Mouse (Mus musculus) adrenal gland, postnatal 25 days (tissue): ENCODE measurements at regions not wholly inside any gene's neighbourhood (a gene's known extent, or its start where the extent isn't known, plus 50 kb on each side); places are given as distances from the start of the nearest gene placed in this dataset.

ENCODE experiments used
- DNase-seq: peaks from one replicate; pipeline ENCODE4 v3.0.0; 2021; ENCODE audit warnings: mixed read lengths

GRCm38 (mm10) chr7:113117599-113117998, 89.7 kb upstream of the Arntl start:
- no peak for DNase-seq

- peak; percentile 42 for DNase-seq
Observed at GRCm38 (mm10) chr7:113121911-113122319, 85.3 kb upstream of the Arntl start.

- DNase-seq = no peak
Observed at GRCm38 (mm10) chr7:113126010-113126409, 81.3 kb upstream of the Arntl start.

DNA sequence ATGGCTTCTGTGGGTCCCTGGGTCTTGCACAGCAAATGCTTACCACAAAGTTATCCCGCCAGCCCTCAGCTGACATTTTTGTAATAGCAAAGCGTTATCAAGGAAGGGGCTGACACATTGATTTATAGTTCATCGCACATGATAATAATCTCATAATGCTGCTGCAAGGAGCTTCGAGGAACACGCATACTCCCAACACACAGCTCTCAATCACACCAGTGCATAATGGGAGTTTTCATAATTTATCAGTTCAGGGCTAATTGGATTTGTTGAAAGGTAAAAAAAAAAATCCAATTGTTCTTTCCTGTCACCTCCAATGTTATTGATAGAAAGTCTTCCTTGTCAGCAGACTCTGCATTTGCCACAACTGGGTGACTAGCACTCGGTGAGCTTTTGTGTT, 76.7 kb upstream of the Arntl start:
- DNase-seq = no peak

DNA sequence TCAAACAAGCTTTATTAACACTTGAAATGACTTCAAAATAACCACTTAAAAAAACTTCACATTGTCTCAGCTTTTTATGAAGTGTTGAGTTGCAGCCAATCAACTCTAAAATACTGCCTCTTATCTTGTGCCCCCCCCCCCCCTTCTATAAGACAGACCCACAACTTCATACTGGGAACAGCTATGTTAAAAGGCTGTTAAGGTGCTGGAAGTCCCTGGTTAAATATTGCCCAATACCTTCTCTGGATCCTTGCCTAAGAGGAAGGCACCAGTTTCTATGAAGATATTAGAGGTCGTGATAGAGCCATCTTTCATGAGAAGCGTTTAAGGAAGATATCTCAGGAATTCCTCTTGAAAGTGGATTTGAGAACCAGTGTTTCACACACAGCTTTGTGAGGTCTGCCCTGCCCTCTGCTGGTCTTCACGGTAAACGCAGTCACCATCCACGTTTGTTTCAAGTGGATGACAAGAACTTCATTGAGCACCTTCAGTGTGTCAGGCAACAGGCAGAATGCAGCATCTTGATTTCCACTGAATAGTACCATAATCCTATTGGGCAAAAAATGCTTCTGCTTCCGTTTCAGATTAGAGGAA, 75.2 kb upstream of the Arntl start:
- peak; percentile 78 for DNase-seq

DNA sequence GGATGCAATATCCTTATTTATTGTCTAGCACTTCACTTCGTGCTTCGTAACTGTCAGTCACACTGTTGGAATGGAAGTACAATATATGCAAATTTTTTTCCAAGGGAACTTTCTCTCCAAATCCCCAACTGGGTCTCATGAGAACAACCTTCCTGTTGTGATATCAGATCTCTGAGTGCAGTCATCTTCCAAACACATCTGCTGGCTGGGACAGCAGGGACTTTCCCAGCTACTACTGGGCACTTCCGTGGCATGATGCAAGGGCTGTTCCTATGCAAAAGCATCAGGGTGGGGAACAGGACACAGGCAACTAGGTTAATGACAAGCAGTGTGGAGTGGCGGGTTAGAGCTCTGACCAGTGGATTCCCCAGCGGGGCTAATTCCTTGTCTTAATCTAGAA, 73.4 kb upstream of the Arntl start:
- no peak for DNase-seq

- no peak for DNase-seq
Observed at GRCm38 (mm10) chr7:113140011-113140438, 67.2 kb upstream of the Arntl start.

- no peak for DNase-seq
Observed at GRCm38 (mm10) chr7:113141846-113142683, 65.2 kb upstream of the Arntl start.

DNA sequence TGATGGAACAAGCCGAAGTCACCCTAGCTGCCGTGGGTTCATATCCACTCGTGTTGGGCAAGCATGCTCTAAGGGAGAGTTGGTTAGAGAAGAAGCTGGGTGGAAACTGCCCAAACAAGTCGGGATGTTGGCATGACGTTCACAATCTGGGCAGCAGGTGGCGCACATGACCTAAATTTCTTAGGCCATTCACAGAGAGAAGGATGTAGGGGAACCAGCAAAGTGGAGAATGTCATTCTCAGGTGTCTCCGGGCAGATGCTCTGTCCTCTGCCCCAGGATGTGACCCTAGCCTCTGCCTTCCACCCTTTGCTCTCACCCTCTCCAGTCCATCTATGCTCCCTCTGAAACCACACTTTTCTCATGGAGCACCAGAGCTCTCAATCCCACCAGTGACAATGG, 63.7 kb upstream of the Arntl start:
- peak; percentile 86 for DNase-seq

DNA sequence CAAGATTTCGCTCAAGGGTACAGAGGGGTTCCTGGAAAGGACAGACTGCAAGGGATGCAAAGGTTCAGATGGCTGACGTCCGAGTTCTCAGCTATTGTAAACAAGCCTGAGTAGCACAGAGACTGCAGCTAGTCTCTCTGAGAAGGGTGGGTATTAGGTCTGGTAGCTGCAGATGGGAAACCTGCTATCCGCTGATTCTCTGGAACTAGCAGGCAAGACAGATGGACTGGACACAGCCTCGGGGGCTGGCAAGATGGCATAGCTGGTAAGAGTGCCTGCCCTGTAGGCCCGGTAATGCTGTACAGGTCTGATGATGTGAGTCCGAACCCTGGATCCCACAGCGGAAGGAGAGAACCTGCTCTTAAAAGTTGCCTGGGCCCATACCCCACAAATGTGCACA, 62.2 kb upstream of the Arntl start:
- no peak for DNase-seq

GRCm38 (mm10) chr7:113146108-113146507, 61.2 kb upstream of the Arntl start:
- DNase-seq = no peak

- no peak for DNase-seq
Observed at GRCm38 (mm10) chr7:113146526-113146925, 60.7 kb upstream of the Arntl start.

GRCm38 (mm10) chr7:113147391-113148332, 59.6 kb upstream of the Arntl start:
- DNase-seq = peak; percentile 46

GRCm38 (mm10) chr7:113148700-113149099, 58.6 kb upstream of the Arntl start:
- DNase-seq = no peak

DNA sequence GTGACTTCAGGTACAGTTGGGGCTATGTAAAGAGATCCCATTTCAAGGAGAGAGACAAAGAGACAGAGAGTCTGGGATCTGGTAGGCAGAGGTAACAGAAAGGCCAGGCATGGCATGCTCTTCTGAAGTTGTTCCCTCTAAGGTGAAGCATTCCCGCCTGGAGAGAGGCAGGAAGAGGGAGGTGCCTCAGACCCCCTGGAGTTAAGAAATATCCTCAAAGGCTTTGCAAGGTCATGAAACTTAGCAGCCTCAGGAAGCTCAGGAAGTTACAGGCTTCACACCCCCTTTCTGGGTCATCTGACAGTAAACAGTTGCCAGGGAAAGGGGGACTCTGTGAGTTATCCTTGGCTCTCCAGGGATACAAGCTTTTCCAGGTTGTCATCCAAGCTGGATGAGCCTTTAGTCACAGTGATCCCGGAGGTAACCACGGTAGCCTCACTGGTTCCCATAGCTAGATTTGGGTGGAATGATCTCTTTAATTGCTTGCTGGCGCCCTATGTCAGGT, 57.2 kb upstream of the Arntl start:
- DNase-seq = no peak

GRCm38 (mm10) chr7:113150789-113151188, 56.5 kb upstream of the Arntl start:
- no peak for DNase-seq

DNA sequence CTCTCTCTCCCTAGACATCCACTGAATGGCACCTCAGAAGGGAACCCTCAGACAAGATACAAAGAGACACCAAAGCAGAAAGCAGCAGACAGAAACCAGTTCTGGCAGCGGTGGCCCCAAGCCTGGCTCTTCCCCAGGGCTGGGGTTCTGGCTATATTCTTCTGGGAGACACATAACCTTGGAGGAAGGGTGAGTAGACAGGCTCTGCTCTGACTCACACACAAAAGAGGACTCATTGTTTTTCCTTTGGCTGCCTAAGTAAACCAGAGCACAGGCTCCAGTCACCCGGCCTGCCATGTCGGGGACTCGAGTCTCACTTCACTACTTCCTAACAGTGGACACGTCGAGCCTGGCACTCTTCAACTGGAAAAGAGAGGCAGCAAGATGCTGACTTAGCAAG, 55.8 kb upstream of the Arntl start:
- DNase-seq = peak; percentile 48

DNA sequence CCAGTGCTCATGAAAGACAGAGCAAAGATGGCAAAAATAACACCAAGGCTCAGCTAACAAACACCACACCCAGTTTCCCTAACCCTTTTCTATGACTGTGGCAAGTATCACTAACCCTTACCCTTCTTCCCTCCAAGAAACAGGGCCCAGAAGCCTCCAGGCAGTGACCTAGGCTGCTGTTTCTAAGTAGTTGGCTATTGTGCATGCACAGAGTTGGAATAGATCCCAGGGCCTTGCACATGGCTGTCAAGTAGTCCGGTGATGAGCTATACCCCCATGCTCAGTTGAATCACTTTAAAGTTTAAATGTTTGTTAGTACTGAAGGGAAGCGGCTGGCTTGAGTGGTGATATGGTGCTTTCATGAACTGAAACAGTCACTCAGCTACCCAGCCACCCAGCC, 53.9 kb upstream of the Arntl start:
- no peak for DNase-seq

DNA sequence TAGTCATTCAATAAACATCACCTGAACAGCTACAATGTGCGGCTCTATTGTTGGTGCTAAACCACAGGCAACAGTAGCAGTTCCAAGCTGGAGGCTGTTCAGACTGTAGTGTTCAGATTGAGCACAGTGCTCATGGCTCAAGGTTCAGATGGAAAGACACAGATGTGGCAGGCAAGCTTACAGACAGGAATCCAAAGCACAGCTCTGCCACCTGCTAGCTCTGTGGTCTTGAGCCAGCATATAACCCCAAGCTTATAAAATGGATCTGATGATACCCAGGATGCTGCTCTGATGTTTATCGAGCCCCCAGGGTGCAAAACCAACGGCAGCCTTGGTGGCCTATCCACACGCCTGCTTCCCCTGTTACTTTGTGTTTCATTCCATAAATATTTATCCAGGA, 53.2 kb upstream of the Arntl start:
- DNase-seq = no peak

- DNase-seq = no peak
Observed at GRCm38 (mm10) chr7:113156366-113156765, 50.9 kb upstream of the Arntl start.

DNA sequence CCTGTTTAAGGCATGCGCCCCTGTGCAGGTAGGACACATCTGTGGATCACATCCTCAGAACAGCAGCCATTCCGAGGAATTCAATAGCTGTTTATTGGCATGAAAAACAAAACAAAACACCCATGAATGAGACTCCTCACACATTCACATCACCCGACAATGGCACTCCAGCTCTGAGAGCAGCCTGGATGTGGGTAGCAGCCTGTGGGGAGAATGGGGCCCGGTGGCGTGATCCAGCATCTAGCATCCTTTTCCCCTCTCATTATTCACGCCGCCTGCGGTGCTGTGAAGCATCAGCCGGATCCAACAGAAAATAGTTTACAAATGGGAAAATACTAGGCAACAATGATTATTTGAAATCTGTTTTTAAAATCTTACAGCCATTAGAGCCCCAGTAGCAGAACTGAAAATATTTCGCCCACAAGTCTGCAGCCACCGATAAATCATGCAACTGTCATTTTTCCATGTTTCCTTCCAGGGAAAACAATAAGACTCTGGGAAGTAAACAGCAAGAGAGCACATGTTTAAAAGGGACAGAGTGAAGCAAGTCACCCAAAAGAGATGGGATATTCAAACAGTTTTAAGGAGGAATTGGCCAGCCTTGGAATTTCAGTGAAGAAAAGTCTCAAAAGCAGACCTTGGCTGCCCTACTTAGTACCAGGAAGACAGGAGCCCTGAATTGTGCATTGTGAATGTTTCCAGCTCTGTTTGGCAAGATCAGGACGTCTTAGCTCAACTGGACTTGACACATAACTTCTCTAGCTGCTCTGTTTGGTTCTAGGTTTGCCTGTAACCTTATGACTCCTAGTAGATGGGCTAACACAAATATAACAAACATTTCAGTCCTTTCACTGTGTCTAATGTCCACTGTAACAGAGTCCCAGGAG, 50.2 kb upstream of the Arntl start:
- no peak for DNase-seq
